Comparison of ENCODE assay signal across 8 mouse cellular contexts in genomic region chr17:35515911-35516640, GRCm38 (mm10). TPM values are rescaled to one million over a fixed set of nuclear protein-coding genes. Genes with fewer than 3 reads are reported as not detected.
DNase-seq lines count a peak whose midpoint lies in the region; ATAC-seq lines count a peak whose summit lies in the region.

No protein-coding gene starts in this region.

- peak overlapping the region; percentile 62 for H3K9ac ChIP-seq in heart, embryonic 12.5 days

- 7% methylated on average over 25 of the region's 25 CpGs for WGBS in heart, embryonic 12.5 days
- 7% methylated on average over 25 of the region's 25 CpGs for WGBS in midbrain, embryonic 10.5 days

- H3K27ac ChIP-seq in heart, embryonic 12.5 days (ENCODE audit: poor library complexity, severe bottlenecking), result 0 out of 2 replicates have a peak overlapping the region, but pooled peaks have one; percentile 5
- H3K27ac ChIP-seq in midbrain, embryonic 10.5 days (replicated peaks), result peak overlapping the region; percentile 88

- peak; percentile 24 to 29 for DNase-seq in kidney, adult 8-10 months
- no peak for DNase-seq in kidney, adult 11 months
- DNase-seq in adipocyte (ENCODE audit: low spot score), result peak; percentile 57
- peak; percentile 58 to 69 for DNase-seq in kidney, postnatal 4 days
- DNase-seq in midbrain, embryonic 10.5 days (ENCODE audit: low spot score), result peak; percentile 56
- DNase-seq in thymus, postnatal 4 days, result peak; percentile 59
- no peak for DNase-seq in layer of hippocampus, postnatal 25 days (ENCODE audit: extremely low spot score in 1 of 2, low spot score in 1 of 2)

- no peaks in the 10 kb centered on the region for H3K9me3 ChIP-seq in heart, embryonic 12.5 days (replicated peaks)
- no peaks in the 10 kb centered on the region for H3K9me3 ChIP-seq in midbrain, embryonic 10.5 days (replicated peaks)

- H3K36me3 ChIP-seq in heart, embryonic 12.5 days, result peaks cover 21% of the 10 kb centered on the region
- H3K36me3 ChIP-seq in midbrain, embryonic 10.5 days, result peaks cover 33% of the 10 kb centered on the region

- peak overlapping the region; percentile 64 for H3K4me3 ChIP-seq in heart, embryonic 12.5 days
- H3K4me3 ChIP-seq in midbrain, embryonic 10.5 days, result peak overlapping the region; percentile 75

- H3K4me2 ChIP-seq in heart, embryonic 12.5 days, result peak overlapping the region; percentile 71

- H3K4me1 ChIP-seq in heart, embryonic 12.5 days (replicated peaks), result peaks cover 27% of the 10 kb centered on the region
- H3K4me1 ChIP-seq in midbrain, embryonic 10.5 days, result peaks cover 39% of the 10 kb centered on the region

- ATAC-seq in heart, embryonic 12.5 days (ENCODE audit: insufficient number of reproducible peaks, low FRiP score), result peak; percentile 8; the same call in 1 of the 2 replicates

- no peaks in the 10 kb centered on the region for H3K27me3 ChIP-seq in heart, embryonic 12.5 days (replicated peaks)
- 0 out of 2 replicates have a peak, but pooled peaks cover 8% of the 10 kb centered on the region for H3K27me3 ChIP-seq in midbrain, embryonic 10.5 days (ENCODE audit: low read depth, poor library complexity, severe bottlenecking)

RNA-seq across cellular contexts. Expression of gene Tcf19, which starts 0.5 kb away (rescaled TPM):
- 49.6 and 49.8 TPM in 2 replicates for polyA plus RNA-seq in heart, embryonic 12.5 days (2016; fragmentation: Nextera tagmentation; extraction: Ambion mirVana)
- polyA plus RNA-seq in midbrain, embryonic 10.5 days (2016; fragmentation: Nextera tagmentation; extraction: Ambion mirVana), result 56.7 and 58.8 TPM in 2 replicates
- total RNA-seq in layer of hippocampus, postnatal 25 days (2021), result 1 to 10 TPM; 4.7 to 6.1 TPM

RNA-seq across cellular contexts. Expression of gene Cchcr1, which starts 0.8 kb away (rescaled TPM):
- 15.9 and 17.7 TPM in 2 replicates for polyA plus RNA-seq in heart, embryonic 12.5 days (2016; fragmentation: Nextera tagmentation; extraction: Ambion mirVana)
- polyA plus RNA-seq in midbrain, embryonic 10.5 days (2016; fragmentation: Nextera tagmentation; extraction: Ambion mirVana), result 23.4 and 23.6 TPM in 2 replicates
- 10 to 100 TPM in 1 of 2 experiments, 1 to 10 TPM in 1; 8.0 to 10.5 TPM for total RNA-seq in layer of hippocampus, postnatal 25 days (2021)

RNA-seq across cellular contexts. Expression of gene Pou5f1, which starts 10.3 kb away (rescaled TPM):
- not detected in 2 replicates for polyA plus RNA-seq in heart, embryonic 12.5 days (2016; fragmentation: Nextera tagmentation; extraction: Ambion mirVana)
- 0.10 TPM in 1 of 2 replicates, not detected in the other for polyA plus RNA-seq in midbrain, embryonic 10.5 days (2016; fragmentation: Nextera tagmentation; extraction: Ambion mirVana)
- under 1 TPM in 1 of 2 experiments, not detected in 1; 0.26 TPM for total RNA-seq in layer of hippocampus, postnatal 25 days (2021)

RNA-seq across cellular contexts. Expression of gene Psors1c2, which starts 16.9 kb away (rescaled TPM):
- polyA plus RNA-seq in heart, embryonic 12.5 days (2016; fragmentation: Nextera tagmentation; extraction: Ambion mirVana), result 0.39 and 0.49 TPM in 2 replicates
- 1.4 and 2.0 TPM in 2 replicates for polyA plus RNA-seq in midbrain, embryonic 10.5 days (2016; fragmentation: Nextera tagmentation; extraction: Ambion mirVana)
- under 1 TPM; 0.32 to 0.61 TPM for total RNA-seq in layer of hippocampus, postnatal 25 days (2021)

RNA-seq across cellular contexts. Expression of gene Cdsn, which starts 35.9 kb away (rescaled TPM):
- polyA plus RNA-seq in heart, embryonic 12.5 days (2016; fragmentation: Nextera tagmentation; extraction: Ambion mirVana), result 0.46 and 0.72 TPM in 2 replicates
- 0.07 and 0.10 TPM in 2 replicates for polyA plus RNA-seq in midbrain, embryonic 10.5 days (2016; fragmentation: Nextera tagmentation; extraction: Ambion mirVana)
- under 1 TPM; 0.20 to 0.70 TPM for total RNA-seq in layer of hippocampus, postnatal 25 days (2021)

Comparison
In these comparisons a context has a peak if more than half of its experiments do, and no peak if none do; other contexts are left out.
1. DNase-seq: peak in kidney, adult 8-10 months (2 of 2), adipocyte (single experiment), kidney, postnatal 4 days (2 of 2), midbrain, embryonic 10.5 days (single experiment) and thymus, postnatal 4 days (single experiment); none in kidney, adult 11 months (single experiment) and layer of hippocampus, postnatal 25 days (0 of 2).